8 mouse cellular contexts compared by ENCODE assay signal in the genomic region with DNA sequence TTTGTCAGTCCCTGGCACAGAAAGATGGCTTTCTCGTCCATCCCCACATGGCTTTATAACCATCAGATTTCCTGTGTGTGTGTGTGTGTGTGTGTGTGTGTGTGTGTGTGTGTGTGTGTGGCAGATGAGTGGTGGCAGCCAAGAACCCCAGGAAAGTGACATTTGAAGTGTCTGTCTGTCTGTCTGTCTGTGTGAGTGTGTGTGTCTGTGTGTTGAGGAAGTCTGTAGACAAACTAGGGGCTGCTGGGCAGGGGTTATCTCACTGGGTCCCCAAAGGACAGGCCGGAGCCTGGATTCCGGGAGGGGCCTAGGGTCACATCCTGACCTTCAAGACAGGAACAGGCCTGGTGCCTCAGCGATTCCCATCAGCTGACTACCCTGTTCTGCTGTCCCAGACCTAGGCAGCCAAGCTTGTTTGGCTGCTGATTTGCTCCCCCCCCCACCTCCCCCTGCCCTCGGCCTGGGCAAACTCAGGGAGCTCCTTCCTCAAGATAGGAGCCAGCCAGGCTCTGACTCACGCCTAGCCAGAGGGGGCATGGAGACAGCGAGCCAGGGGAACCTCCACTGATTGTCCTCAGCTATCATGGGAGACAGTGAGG. TPM values are rescaled to one million over a fixed set of nuclear protein-coding genes. Genes with fewer than 3 reads are reported as not detected.
A peak's percentile ranks its signal among the peaks of the same experiment; 100 is the strongest.
DNase-seq lines count a peak whose midpoint lies in the region; ATAC-seq lines count a peak whose summit lies in the region.

No protein-coding gene starts in this region.

- peak overlapping the region; percentile 36 for H3K27ac ChIP-seq in embryonic facial prominence, embryonic 12.5 days

- no peaks in the 10 kb centered on the region for H3K9me3 ChIP-seq in embryonic facial prominence, embryonic 12.5 days

- peak overlapping the region; percentile 2; the same call in 1 of the 2 replicates for H3K9ac ChIP-seq in embryonic facial prominence, embryonic 12.5 days

- no peak overlapping the region for H3K4me3 ChIP-seq in embryonic facial prominence, embryonic 12.5 days

- no peak for ATAC-seq in CD4-positive, CD25-positive, alpha-beta regulatory T cell, adult 4 months
- no peak for ATAC-seq in embryonic facial prominence, embryonic 12.5 days (ENCODE audit: insufficient number of reproducible peaks, insufficient read depth, low FRiP score, low TSS enrichment)
- ATAC-seq in megakaryocyte progenitor cell, adult 5-6 weeks (replicated peaks; ENCODE audit: poor library complexity): no peak

- no peaks in the 10 kb centered on the region for H3K27me3 ChIP-seq in embryonic facial prominence, embryonic 12.5 days

- H3K4me2 ChIP-seq in embryonic facial prominence, embryonic 12.5 days (replicated peaks): no peak overlapping the region

- peak; percentile 13 for DNase-seq in CD4-positive, CD25-positive, alpha-beta regulatory T cell, adult 2 months (ENCODE audit: low read depth, low spot score)
- DNase-seq in kidney, adult 9 months: peak; percentile 83
- peak; percentile 80 for DNase-seq in lung, postnatal 25 days (ENCODE audit: low spot score)
- DNase-seq in spleen, adult 18-20 months: no peak
- DNase-seq in cerebellum, postnatal 36 days: no peak

- WGBS in embryonic facial prominence, embryonic 12.5 days: 38% methylated on average over 7 of the region's 7 CpGs

- peaks cover 3% of the 10 kb centered on the region for H3K4me1 ChIP-seq in embryonic facial prominence, embryonic 12.5 days

- H3K36me3 ChIP-seq in embryonic facial prominence, embryonic 12.5 days: no peaks in the 10 kb centered on the region

RNA-seq across cellular contexts. Expression of a gene that starts 15.2 kb away (rescaled TPM):
- polyA plus RNA-seq in CD4-positive, CD25-positive, alpha-beta regulatory T cell, adult 4 months (2017; shearing (Covaris generic)): not detected
- 32.1 and 36.4 TPM in 2 replicates for polyA plus RNA-seq in embryonic facial prominence, embryonic 12.5 days (2016; fragmentation: Nextera tagmentation; extraction: Ambion mirVana)
- total RNA-seq in megakaryocyte progenitor cell, adult 5-6 weeks (2015): 14.7 and 15.5 TPM in 2 replicates
- total RNA-seq in megakaryocyte progenitor cell, adult 5-6 weeks (2017): 6.9 and 8.5 TPM in 2 replicates

RNA-seq across cellular contexts. Expression of a gene that starts 40.0 kb away (rescaled TPM):
- polyA plus RNA-seq in CD4-positive, CD25-positive, alpha-beta regulatory T cell, adult 4 months (2017; shearing (Covaris generic)): not detected
- polyA plus RNA-seq in embryonic facial prominence, embryonic 12.5 days (2016; fragmentation: Nextera tagmentation; extraction: Ambion mirVana): 19.4 and 24.1 TPM in 2 replicates
- total RNA-seq in megakaryocyte progenitor cell, adult 5-6 weeks (2015): 0.12 and 1.8 TPM in 2 replicates
- 0.12 and 0.14 TPM in 2 replicates for total RNA-seq in megakaryocyte progenitor cell, adult 5-6 weeks (2017)

RNA-seq across cellular contexts. Expression of a gene that starts 42.3 kb away (rescaled TPM):
- polyA plus RNA-seq in CD4-positive, CD25-positive, alpha-beta regulatory T cell, adult 4 months (2017; shearing (Covaris generic)): 10 to 100 TPM in 1 of 2 experiments, 1 to 10 TPM in 1; 9.4 to 12.5 TPM
- 31.1 and 32.3 TPM in 2 replicates for polyA plus RNA-seq in embryonic facial prominence, embryonic 12.5 days (2016; fragmentation: Nextera tagmentation; extraction: Ambion mirVana)
- 18.0 and 19.1 TPM in 2 replicates for total RNA-seq in megakaryocyte progenitor cell, adult 5-6 weeks (2015)
- 20.7 and 27.4 TPM in 2 replicates for total RNA-seq in megakaryocyte progenitor cell, adult 5-6 weeks (2017)

RNA-seq across cellular contexts. Expression of a gene that starts 51.3 kb away (rescaled TPM):
- 10 to 100 TPM; 16.3 to 22.9 TPM for polyA plus RNA-seq in CD4-positive, CD25-positive, alpha-beta regulatory T cell, adult 4 months (2017; shearing (Covaris generic))
- 121 and 126 TPM in 2 replicates for polyA plus RNA-seq in embryonic facial prominence, embryonic 12.5 days (2016; fragmentation: Nextera tagmentation; extraction: Ambion mirVana)
- total RNA-seq in megakaryocyte progenitor cell, adult 5-6 weeks (2015): 63.4 and 79.2 TPM in 2 replicates
- total RNA-seq in megakaryocyte progenitor cell, adult 5-6 weeks (2017): 39.3 and 42.5 TPM in 2 replicates

RNA-seq across cellular contexts. Expression of a gene that starts 59.2 kb away (rescaled TPM):
- polyA plus RNA-seq in CD4-positive, CD25-positive, alpha-beta regulatory T cell, adult 4 months (2017; shearing (Covaris generic)): 10 to 100 TPM; 54.0 to 90.6 TPM
- polyA plus RNA-seq in embryonic facial prominence, embryonic 12.5 days (2016; fragmentation: Nextera tagmentation; extraction: Ambion mirVana): 27.6 and 29.1 TPM in 2 replicates
- total RNA-seq in megakaryocyte progenitor cell, adult 5-6 weeks (2015): 18.2 and 19.9 TPM in 2 replicates
- 10.3 and 10.7 TPM in 2 replicates for total RNA-seq in megakaryocyte progenitor cell, adult 5-6 weeks (2017)

Comparison
In these comparisons a context has a peak if more than half of its experiments do, and no peak if none do; other contexts are left out.
1. DNase-seq: peak in CD4-positive, CD25-positive, alpha-beta regulatory T cell, adult 2 months (single experiment), kidney, adult 9 months (single experiment) and lung, postnatal 25 days (single experiment); none in spleen, adult 18-20 months (0 of 2) and cerebellum, postnatal 36 days (0 of 2).
2. RNA of a gene that starts 15.2 kb away (polyA plus RNA-seq): 32.1 to 36.4 TPM in embryonic facial prominence, embryonic 12.5 days; not detected in CD4-positive, CD25-positive, alpha-beta regulatory T cell, adult 4 months; every median in the first group is over 10 times any median in the second.
3. RNA of a gene that starts 40.0 kb away (polyA plus RNA-seq): 19.4 to 24.1 TPM in embryonic facial prominence, embryonic 12.5 days; not detected in CD4-positive, CD25-positive, alpha-beta regulatory T cell, adult 4 months; every median in the first group is over 10 times any median in the second.